Mouse (Mus musculus) limb, embryonic 10.5 days (tissue): Measurements from ENCODE around the gene Tnk2. TPM values are rescaled to one million over a fixed set of nuclear protein-coding genes. Genes with fewer than 3 reads are reported as not detected.

Source experiments
- DNase-seq: peaks from one replicate; pipeline ENCODE4 v3.0.0-alpha.2; 2017; ENCODE audit warnings: low spot score
- H3K27ac ChIP-seq: fragments of 300-500 bp; sonication (generic); 2 replicates; pipeline ENCODE4 v1.5.1; 2016; ENCODE audit warnings: mild to moderate bottlenecking
- H3K27me3 ChIP-seq: fragments of 300-500 bp; sonication (generic); 2 replicates; pipeline ENCODE4 v1.6.1; 2016; ENCODE audit warnings: low read depth, mild to moderate bottlenecking; ENCODE audit not compliant: poor library complexity, severe bottlenecking
- H3K36me3 ChIP-seq: fragments of 300-500 bp; sonication (generic); 2 replicates; pipeline ENCODE4 v1.6.1; 2016; ENCODE audit warnings: mild to moderate bottlenecking, moderate library complexity
- H3K4me1 ChIP-seq: fragments of 300-500 bp; sonication (generic); 2 replicates; pipeline ENCODE4 v1.6.1; 2016
- H3K4me3 ChIP-seq: fragments of 300-500 bp; sonication (generic); 2 replicates; pipeline ENCODE4 v1.5.1; 2016; ENCODE audit warnings: mild to moderate bottlenecking, moderate library complexity
- H3K9me3 ChIP-seq: fragments of 300-500 bp; sonication (generic); replicated peaks from 2 replicates; pipeline ENCODE4 v1.6.1; 2016; ENCODE audit warnings: mild to moderate bottlenecking
- WGBS: fragments of 180-500 bp; shearing (Covaris S2); methylation state at CpG from one replicate; pipeline ENCODE4 v1.1.7; 2016; 5-methylcytosine and 5-hydroxymethylcytosine counted together
- polyA plus RNA-seq: library from polyadenylated mRNA; unstranded; fragments of >200 nt; fragmentation: Nextera tagmentation; extraction: Ambion mirVana; gene quantifications from 2 replicates; pipeline ENCODE4 v1.2.1, GENCODE M21; 2016

Tnk2 gene
- polyA plus RNA-seq, 1 experiment from 2014 or later: 12.0 TPM

DNA sequence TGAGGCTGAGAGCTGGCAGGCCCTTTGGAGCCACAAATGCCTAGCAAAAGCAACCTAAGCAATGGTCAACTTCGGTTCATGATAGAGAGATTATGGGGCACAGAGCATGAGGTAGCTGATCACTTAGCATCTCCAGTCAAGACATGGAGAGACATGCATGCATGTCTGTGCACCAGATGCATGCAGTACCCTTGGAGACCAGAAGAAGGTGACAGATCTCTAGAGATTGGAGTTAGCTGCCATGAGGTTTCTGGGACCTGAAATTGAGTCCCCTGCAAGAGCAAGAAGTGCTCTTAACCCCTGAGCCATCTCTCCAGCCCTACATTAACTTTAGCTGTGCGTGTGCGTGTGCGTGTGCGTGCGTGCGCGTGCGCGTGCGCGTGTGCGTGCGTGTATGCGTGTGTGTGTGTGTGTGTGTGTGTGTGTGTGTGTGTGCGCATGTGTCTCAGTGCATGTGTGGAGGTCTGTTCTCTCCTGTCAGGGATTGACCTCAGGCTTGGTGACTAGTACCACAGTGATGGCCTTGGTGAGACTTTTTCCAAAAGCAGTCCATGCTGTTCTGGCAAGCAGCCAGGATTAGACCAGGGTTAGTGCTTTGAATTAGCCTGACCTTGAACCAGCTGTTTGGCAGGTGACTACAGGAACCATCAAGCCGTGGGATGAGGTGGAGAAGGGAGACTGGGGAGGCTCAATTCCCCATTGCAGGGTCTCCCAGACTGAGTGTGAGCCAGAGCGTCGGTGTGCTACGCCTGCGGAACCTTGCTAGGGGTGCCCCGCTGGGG is 54.2 kb downstream of the Tnk2 start:
- Histone ChIP-seq H3K36me3 (no peaks in the 10 kb centered on the region), H3K4me1 (peaks cover 15% of the 10 kb centered on the region), H3K4me3 (no peak overlapping the region), H3K27ac (peak overlapping the region; percentile 33), H3K27me3 (no peaks in the 10 kb centered on the region), H3K9me3 (no peaks in the 10 kb centered on the region)
- no peak for DNase-seq
- WGBS: 91% methylated on average over 22 of the region's 22 CpGs

DNA sequence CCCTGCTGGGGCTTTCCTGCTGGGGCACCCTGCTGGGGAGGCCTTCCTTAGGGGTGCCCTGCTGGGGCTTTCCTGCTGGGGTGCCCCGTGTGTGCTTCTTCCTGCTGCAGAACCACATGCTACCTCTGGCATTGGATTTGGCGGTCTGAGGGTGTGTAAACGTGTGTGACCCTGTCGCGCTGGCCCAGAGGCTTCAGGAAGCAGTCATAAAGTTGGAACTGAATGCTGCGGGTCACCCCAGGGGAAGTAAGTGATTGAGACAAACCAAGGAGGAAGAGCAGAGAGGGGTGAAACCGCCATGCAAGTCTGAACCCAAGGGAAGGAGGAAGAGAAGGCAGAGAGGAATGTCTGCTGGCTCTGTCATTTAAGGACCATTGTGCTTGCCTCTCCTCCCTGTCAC is 54.9 kb downstream of the Tnk2 start:
- Histone ChIP-seq H3K4me1 (peaks cover 15% of the 10 kb centered on the region), H3K9me3 (no peaks in the 10 kb centered on the region), H3K27me3 (no peaks in the 10 kb centered on the region), H3K4me3 (no peak overlapping the region), H3K27ac (peak overlapping the region; percentile 33), H3K36me3 (no peaks in the 10 kb centered on the region)
- no peak for DNase-seq
- 41% methylated on average over 7 of the region's 7 CpGs for WGBS

DNA sequence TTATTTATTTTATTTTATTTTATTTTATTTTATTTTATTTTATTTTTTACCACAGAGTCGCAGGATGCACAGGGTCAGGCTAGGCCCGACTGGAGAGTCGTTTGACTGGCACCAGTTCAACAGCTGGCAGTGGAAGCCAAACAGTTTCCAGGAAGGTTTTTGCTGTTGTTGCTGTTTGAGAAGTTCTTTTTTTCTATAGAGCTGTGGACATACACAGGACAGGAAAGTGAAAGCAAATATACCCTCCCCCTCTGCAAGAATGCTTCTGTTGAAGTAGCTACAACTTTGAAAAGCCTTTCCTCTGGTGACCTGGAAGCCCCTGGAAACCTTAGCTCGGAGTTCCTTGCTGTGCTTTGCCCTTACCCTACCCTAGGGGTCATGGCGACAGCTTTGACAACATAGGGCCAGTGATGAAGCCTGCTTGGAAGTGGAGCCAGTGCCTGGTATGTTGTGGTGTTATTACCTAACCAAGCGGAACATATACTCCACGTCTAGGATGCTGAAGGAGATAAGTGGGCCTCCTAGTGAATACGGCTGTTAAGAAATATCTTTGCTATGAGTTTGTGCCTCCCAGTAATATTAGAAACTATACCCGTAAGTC is 59.7 kb downstream of the Tnk2 start:
- Histone ChIP-seq H3K4me3 (no peak overlapping the region), H3K9me3 (no peaks in the 10 kb centered on the region), H3K4me1 (peaks cover 27% of the 10 kb centered on the region), H3K27me3 (no peaks in the 10 kb centered on the region), H3K36me3 (no peaks in the 10 kb centered on the region), H3K27ac (no peak overlapping the region)
- DNase-seq: no peak
- 83% methylated on average over 9 of the region's 9 CpGs for WGBS

DNA sequence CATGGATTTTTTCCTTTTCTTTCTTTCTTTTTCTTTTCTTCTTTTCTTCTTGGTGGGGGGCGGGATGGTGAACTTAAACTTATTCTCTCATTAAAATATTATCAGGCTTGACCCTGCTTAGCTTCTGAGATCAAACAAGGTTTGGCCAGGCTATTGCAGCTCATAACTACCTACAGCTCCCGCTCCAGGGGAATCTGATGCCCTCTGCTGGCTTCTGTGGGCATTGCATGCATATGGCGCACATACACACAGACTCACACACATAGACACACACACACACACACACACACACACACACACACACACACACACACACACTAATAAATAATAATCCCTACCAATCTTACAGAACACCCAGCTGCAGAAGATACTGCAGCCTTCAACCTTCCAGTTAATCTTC is 61.9 kb downstream of the Tnk2 start:
- H3K4me3 ChIP-seq: no peak overlapping the region
- no peaks in the 10 kb centered on the region for H3K9me3 ChIP-seq
- no peak for DNase-seq
- WGBS: 95% methylated on average over 3 of the region's 3 CpGs
- H3K36me3 ChIP-seq: no peaks in the 10 kb centered on the region
- peaks cover 23% of the 10 kb centered on the region for H3K4me1 ChIP-seq
- no peak overlapping the region for H3K27ac ChIP-seq
- H3K27me3 ChIP-seq: no peaks in the 10 kb centered on the region

DNA sequence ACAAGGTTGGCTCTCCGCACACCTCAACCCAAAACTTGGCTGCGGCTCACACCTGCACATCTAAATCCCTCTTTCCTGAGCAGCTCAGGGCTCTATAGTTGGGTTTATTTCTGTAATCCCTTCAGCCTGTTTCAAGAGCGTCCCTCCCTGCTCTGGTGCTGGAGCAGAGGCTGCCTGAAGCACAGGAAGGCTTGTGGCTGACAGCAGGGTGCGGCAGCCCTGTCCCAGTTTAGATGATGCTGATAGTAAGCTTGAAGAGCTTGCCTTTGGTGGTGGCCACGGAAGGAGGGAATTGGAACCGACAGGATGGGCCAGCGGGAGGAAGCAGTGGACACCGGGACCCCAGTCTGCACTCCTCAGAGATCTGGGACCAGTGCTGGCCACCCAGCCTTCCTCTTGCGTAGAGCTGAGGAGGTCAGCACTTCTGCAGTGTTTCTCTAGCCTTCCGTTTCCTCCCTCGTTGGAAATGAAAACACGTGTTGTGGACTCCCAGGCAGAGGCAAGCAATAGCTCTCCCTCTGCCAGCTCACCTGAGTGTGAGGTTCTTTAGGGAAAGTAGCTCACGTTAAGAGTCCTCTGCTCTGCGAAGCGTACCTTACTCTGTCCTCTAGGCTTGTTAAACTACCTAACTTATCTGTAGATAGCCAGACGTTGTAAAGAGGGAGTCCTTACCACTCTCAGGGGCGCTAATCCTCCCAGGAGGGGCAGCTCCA is 63.6 kb downstream of the Tnk2 start:
- Histone ChIP-seq H3K27me3 (no peaks in the 10 kb centered on the region), H3K36me3 (no peaks in the 10 kb centered on the region), H3K9me3 (no peaks in the 10 kb centered on the region), H3K27ac (no peak overlapping the region), H3K4me3 (no peak overlapping the region), H3K4me1 (peaks cover 33% of the 10 kb centered on the region)
- no peak for DNase-seq
- 70% methylated on average over 17 of the region's 17 CpGs for WGBS

DNA sequence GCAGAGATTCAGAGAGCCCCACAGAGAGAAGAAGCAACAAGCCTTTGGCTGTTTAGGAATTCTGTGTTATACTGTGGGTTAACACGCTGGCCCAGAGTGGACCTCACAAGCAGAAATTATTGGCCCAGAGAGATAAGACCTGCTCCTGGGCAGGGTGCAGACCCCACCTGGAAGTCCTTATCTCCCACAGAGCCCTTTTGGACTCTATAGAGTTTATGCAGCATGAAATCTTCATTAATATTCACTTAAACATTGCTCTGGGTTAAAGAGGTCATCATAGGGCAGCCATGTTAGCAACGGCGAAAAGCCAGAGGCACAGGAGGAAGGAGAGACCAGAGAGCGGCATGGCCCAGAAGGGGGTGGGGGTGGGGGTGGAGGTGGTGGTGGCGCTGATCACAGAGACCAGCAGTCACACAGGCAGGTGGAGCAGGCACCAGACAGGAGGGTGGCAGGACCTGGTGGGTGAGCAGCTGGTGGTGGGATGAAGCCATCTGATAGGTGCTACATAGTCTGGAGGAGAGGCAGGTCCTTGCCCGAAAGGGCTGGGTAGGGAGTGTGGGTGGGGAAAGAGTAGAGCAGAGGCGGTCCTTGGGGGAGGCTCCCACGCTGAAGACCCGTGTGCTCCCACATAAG is 64.3 kb downstream of the Tnk2 start:
- no peaks in the 10 kb centered on the region for H3K27me3 ChIP-seq
- H3K4me1 ChIP-seq: peaks cover 33% of the 10 kb centered on the region
- no peak for DNase-seq
- H3K9me3 ChIP-seq: no peaks in the 10 kb centered on the region
- no peak overlapping the region for H3K27ac ChIP-seq
- WGBS: 64% methylated on average over 9 of the region's 9 CpGs
- H3K4me3 ChIP-seq: no peak overlapping the region
- H3K36me3 ChIP-seq: no peaks in the 10 kb centered on the region

DNA sequence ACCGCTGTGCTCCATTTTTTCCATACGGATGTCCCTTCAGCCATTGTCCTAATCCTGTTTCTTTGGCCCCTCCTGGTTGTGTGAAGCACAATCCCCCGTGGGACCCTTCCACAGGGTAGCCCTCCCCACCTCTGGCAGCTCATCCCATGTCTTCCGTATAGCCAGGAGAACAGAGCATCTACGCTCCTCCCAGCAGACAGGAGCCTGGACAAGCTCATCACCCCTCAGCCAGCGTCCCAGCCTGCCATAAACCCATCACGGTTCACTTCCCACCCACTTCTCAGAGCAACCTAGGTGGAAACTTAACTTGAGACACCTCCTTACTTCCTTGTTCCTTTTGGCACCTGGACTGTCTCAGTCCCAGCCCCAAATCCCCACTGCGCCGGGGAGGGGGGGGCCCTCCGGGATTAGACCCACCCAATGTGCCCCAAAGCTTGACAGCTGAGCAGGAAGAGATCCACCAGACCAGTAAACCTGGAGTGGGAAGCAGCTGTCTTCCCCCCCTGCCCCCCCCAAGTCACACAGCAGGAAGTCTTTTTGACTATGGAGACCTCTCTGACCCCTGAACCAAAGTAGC is 64.9 kb downstream of the Tnk2 start:
- Histone ChIP-seq H3K4me3 (no peak overlapping the region), H3K4me1 (peaks cover 33% of the 10 kb centered on the region), H3K36me3 (no peaks in the 10 kb centered on the region), H3K27ac (no peak overlapping the region), H3K27me3 (no peaks in the 10 kb centered on the region), H3K9me3 (no peaks in the 10 kb centered on the region)
- no peak for DNase-seq
- 43% methylated on average over 10 of the region's 10 CpGs for WGBS

DNA sequence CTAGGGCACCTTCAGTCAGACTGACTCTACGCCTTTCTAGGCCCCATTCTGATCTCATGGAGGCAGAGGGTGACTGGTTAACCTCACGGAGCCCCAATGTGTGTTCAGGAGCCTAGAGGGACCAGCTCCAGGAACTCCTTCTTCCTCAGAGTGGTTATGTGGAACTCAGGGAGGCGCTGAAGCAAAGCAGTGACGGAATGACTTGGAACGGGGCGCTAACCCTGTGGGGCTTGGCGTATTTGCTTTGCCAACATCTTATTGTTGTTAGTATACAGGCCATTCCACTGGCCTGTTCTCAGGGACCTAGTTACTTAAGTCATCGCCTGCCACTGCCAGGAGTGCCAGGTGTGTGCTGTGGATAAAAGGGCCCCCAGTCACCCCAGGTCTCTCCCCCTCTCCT is 65.4 kb downstream of the Tnk2 start:
- Histone ChIP-seq H3K4me1 (peaks cover 33% of the 10 kb centered on the region), H3K27ac (no peak overlapping the region), H3K9me3 (no peaks in the 10 kb centered on the region), H3K27me3 (no peaks in the 10 kb centered on the region), H3K36me3 (no peaks in the 10 kb centered on the region), H3K4me3 (no peak overlapping the region)
- 91% methylated on average over 8 of the region's 8 CpGs for WGBS
- DNase-seq: no peak

DNA sequence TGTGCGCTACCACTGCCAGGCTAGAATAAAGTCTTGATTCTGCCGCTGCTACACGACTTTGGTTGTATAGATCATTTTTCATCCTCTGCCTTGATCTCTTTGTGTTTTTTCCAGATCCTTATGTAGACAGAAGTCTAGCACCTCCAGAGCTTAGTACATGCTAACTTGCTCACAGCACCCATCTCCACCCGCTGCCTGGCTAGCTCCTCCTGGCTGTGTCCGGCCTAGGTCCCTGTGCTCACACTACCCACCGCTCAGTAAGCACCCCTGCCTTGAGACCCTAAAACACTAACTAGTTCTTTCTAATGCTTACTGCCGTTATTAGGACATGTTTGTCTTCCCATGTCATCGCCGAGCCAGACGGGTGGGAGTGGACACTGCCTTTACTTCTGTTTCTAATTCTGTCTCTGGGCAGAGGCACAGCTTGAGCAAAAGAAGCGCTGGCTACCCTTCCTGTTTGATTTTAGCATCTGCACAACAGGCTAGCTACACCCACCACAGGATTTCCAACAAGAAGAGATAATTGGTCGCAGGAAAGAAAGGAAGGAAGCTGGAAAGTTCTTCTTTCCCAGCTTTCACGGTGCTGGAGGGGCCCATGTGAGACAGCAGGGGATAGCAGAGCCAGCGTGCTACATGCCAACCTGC is 66.9 kb downstream of the Tnk2 start:
- no peaks in the 10 kb centered on the region for H3K36me3 ChIP-seq
- H3K4me3 ChIP-seq: no peak overlapping the region
- no peaks in the 10 kb centered on the region for H3K27me3 ChIP-seq
- no peaks in the 10 kb centered on the region for H3K9me3 ChIP-seq
- no peak overlapping the region for H3K27ac ChIP-seq
- peaks cover 42% of the 10 kb centered on the region for H3K4me1 ChIP-seq
- WGBS: 73% methylated on average over 14 of the region's 14 CpGs
- no peak for DNase-seq

DNA sequence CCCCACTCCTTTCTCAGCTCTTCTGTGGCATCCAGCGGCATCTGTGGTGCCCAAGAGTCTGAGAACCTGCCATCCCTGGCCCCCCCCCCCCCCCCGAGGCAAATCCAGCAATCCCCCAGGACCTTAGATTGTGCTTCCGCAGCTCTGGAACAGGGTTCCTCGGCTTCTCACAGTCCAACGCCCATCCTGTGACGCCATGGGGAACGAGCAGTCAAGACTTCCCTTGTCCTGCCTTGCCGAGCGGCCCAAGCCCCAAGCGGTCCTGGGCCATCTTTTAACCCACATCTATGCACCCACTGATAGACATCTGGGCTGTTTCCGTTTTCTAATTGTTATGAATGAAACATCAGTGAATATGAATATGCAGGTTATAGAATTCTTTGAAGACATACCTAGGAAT is 68.5 kb downstream of the Tnk2 start:
- Histone ChIP-seq H3K4me3 (no peak overlapping the region), H3K27ac (no peak overlapping the region), H3K36me3 (no peaks in the 10 kb centered on the region), H3K27me3 (no peaks in the 10 kb centered on the region), H3K9me3 (no peaks in the 10 kb centered on the region), H3K4me1 (peaks cover 40% of the 10 kb centered on the region)
- DNase-seq: no peak
- WGBS: 90% methylated on average over 11 of the region's 11 CpGs

DNA sequence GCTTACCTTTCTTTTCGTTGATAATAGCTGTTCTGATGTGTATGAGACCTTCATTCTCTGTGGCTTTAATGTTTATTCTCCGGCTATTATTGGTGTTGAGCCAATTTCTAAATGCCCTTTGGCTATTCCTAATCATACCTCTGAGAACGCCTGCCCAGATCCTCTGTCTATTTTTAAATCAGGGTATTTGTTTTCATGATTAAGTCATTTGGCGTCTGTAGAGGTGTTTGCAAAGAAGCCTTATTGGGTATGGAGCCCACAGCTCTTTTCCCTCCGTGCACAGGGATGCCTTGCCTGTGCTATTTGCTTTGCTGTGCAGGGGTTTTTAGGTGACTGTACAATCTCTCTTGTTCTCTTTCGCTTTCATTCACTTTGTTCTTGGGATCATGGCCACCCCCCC is 69.9 kb downstream of the Tnk2 start:
- no peaks in the 10 kb centered on the region for H3K36me3 ChIP-seq
- no peak for DNase-seq
- no peaks in the 10 kb centered on the region for H3K9me3 ChIP-seq
- 82% methylated on average over 6 of the region's 6 CpGs for WGBS
- no peak overlapping the region for H3K4me3 ChIP-seq
- peaks cover 27% of the 10 kb centered on the region for H3K4me1 ChIP-seq
- no peak overlapping the region for H3K27ac ChIP-seq
- H3K27me3 ChIP-seq: no peaks in the 10 kb centered on the region

DNA sequence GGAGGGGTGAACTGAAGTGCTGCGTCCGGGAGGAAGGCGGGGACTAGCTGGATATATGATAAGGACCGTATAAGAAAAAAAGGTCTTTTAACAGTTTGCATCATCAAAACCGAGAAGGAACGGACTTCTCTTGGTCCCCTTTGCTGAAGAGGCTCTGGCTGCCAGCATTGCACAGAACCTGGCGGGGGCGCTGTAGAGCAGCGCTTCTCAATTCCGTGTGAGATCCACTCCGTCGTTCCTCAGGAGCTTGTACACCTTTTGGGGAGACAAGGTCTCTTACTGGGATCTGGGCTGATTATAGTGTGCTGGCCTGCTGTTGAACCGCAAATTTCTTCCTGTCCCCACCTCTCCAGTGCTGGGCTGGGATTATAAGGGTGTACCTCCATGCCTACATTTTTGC is 71.7 kb downstream of the Tnk2 start:
- 27% methylated on average over 13 of the region's 13 CpGs for WGBS
- no peaks in the 10 kb centered on the region for H3K9me3 ChIP-seq
- H3K4me1 ChIP-seq: peaks cover 21% of the 10 kb centered on the region
- no peak overlapping the region for H3K27ac ChIP-seq
- peak; percentile 55 for DNase-seq
- H3K4me3 ChIP-seq: no peak overlapping the region
- no peaks in the 10 kb centered on the region for H3K36me3 ChIP-seq
- no peaks in the 10 kb centered on the region for H3K27me3 ChIP-seq
